In the genomic region with DNA sequence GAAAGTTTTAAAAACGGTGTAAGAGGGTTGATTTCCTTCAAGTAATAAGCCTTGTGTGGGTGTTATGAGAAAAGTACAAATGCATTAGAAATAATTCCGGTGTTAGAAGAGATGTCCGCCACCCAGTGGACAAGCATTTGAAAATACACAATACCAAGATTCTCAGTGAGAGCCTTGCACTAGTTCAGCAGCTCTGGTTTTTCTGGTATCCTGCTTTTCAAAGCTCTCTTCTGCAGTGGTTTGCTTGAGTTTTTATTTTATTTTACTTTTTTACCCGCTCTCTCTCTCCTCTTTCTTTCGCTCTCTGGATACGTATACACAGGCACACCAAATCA, we compare ENCODE assay signal across 8 mouse cellular contexts. TPM values are rescaled to one million over a fixed set of nuclear protein-coding genes. Genes with fewer than 3 reads are reported as not detected.
DNase-seq lines count a peak whose midpoint lies in the region; ATAC-seq and TF ChIP-seq lines count a peak whose summit lies in the region.

No protein-coding gene starts in this region.

- no peak for DNase-seq in frontal cortex, postnatal 10 days (ENCODE audit: low spot score in 2 of 2)
- DNase-seq in CH12.LX (ENCODE audit: extremely low read depth): no peak
- no peak for DNase-seq in adrenal gland, adult (ENCODE audit: inconsistent age in 2 of 2, low spot score in 1 of 2)
- no peak for DNase-seq in retina, embryonic 14.5 days (ENCODE audit: low spot score)
- no peak for DNase-seq in urinary bladder, adult 18-20 months (ENCODE audit: low spot score in 2 of 2)

- H3K27ac ChIP-seq in CH12.LX (ENCODE audit: insufficient read depth, low read depth) (no peak overlapping the region), macrophage (peak overlapping the region; percentile 68)
- peak overlapping the region; percentile 95 for H3K27ac ChIP-seq in forebrain, embryonic 16.5 days (ENCODE audit: low read length)

- TF ChIP-seq RAD21 in CH12.LX (IDR thresholded peaks at IDR 0.05; ENCODE audit: low read depth, low read length): no peak

- H3K4me2 ChIP-seq in CH12.LX (ENCODE audit: insufficient read depth, low read depth, poor library complexity, severe bottlenecking): peak overlapping the region; percentile 35; the same call in 1 of the 2 replicates
- H3K4me2 ChIP-seq in forebrain, embryonic 16.5 days (ENCODE audit: low read length): peak overlapping the region; percentile 42

- H3K36me3 ChIP-seq in CH12.LX (replicated peaks in 1 of 2; ENCODE audit: control insufficient read depth in 1 of 2, insufficient read depth in 1 of 2, low read length in 1 of 2) (peaks cover 2 to 12% of the 10 kb centered on the region in 2 experiments), macrophage (ENCODE audit: inconsistent target) (no peaks in the 10 kb centered on the region)
- no peaks in the 10 kb centered on the region for H3K36me3 ChIP-seq in forebrain, embryonic 16.5 days (ENCODE audit: control insufficient read depth, insufficient read depth)

- H3K9me3 ChIP-seq in CH12.LX (replicated peaks; ENCODE audit: low read length): no peaks in the 10 kb centered on the region
- no peaks in the 10 kb centered on the region for H3K9me3 ChIP-seq in forebrain, embryonic 16.5 days (ENCODE audit: control insufficient read depth, low read length)

- H3K79me2 ChIP-seq in CH12.LX (replicated peaks; ENCODE audit: control insufficient read depth, extremely low read depth, insufficient read depth, poor library complexity, severe bottlenecking) (peaks cover 4% of the 10 kb centered on the region), macrophage (ENCODE audit: inconsistent target) (peaks cover 13% of the 10 kb centered on the region; the same call in 1 of the 2 replicates)

- H3K9ac ChIP-seq in CH12.LX (ENCODE audit: insufficient read depth, low read depth): peak overlapping the region; percentile 36
- peak overlapping the region; percentile 71 for H3K9ac ChIP-seq in forebrain, embryonic 16.5 days (replicated peaks; ENCODE audit: low read depth, low read length)

- dilution Hi-C loops in CH12.LX (cut with MboI; ENCODE audit: extremely low pct_ligation_motif_present, extremely low pct_unique_long_range_greater_than_20kb, low sequenced_read_pairs): no loop called here

- TF ChIP-seq CTCF in CH12.LX (conservative IDR thresholded peaks at IDR 0.05 in 1 of 2, IDR thresholded peaks at IDR 0.05 in 1 of 2; ENCODE audit: low read depth in 2 of 2, low read length in 2 of 2): peak in 1 of 2 experiments; percentile 68; a peak in 2 of 4 replicates

- no peaks in the 10 kb centered on the region for H3K27me3 ChIP-seq in CH12.LX (replicated peaks)
- no peaks in the 10 kb centered on the region for H3K27me3 ChIP-seq in forebrain, embryonic 16.5 days (replicated peaks; ENCODE audit: control insufficient read depth, insufficient read depth, low read length)

- peak overlapping the region; percentile 70 to 95 (median 86) for H3K4me3 ChIP-seq in CH12.LX (replicated peaks in 1 of 3; ENCODE audit: low read depth in 2 of 3, low read length in 2 of 3, poor library complexity in 1 of 3)
- peak overlapping the region; percentile 76 for H3K4me3 ChIP-seq in forebrain, embryonic 16.5 days (replicated peaks; ENCODE audit: low read length)
- peak overlapping the region; percentile 94 for H3K4me3 ChIP-seq in macrophage (ENCODE audit: inconsistent target)

- peak; percentile 93 for ATAC-seq in frontal cortex, adult (ENCODE audit: low TSS enrichment)
- peak; percentile 78 for ATAC-seq in forebrain, embryonic 16.5 days

- in situ Hi-C loops in CH12.LX (cut with MboI; ENCODE audit: low pct_ligation_motif_present, low pct_unique_long_range_greater_than_20kb, low sequenced_read_pairs): no loop called here

- TF ChIP-seq POLR2A in CH12.LX (IDR thresholded peaks at IDR 0.05; ENCODE audit: low read depth, low read length): no peak

- WGBS in forebrain, embryonic 16.5 days: 20% methylated on average over 6 of the region's 6 CpGs
- WGBS in macrophage (ENCODE audit: missing documents): 14% methylated on average over 6 of the region's 6 CpGs

- no peak for TF ChIP-seq EP300 in CH12.LX (IDR thresholded peaks at IDR 0.05; ENCODE audit: low read length)

- H3K4me1 ChIP-seq in CH12.LX (ENCODE audit: control insufficient read depth in 1 of 2, insufficient read depth in 2 of 2): peaks cover 3 to 17% of the 10 kb centered on the region in 2 experiments
- H3K4me1 ChIP-seq in forebrain, embryonic 16.5 days (replicated peaks; ENCODE audit: control insufficient read depth, insufficient read depth, low read length): peaks cover 6% of the 10 kb centered on the region

TF ChIP-seq in CH12.LX, 34 proteins besides CTCF, POLR2A, EP300 and RAD21:
- 0 out of 2 replicates have a peak, but pooled peaks have one; percentile 31 for TF ChIP-seq TBP (conservative IDR thresholded peaks at IDR 0.05; ENCODE audit: low read depth, low read length)
- TF ChIP-seq IRF4 (IDR thresholded peaks at IDR 0.05; ENCODE audit: low read depth, low read length): 0 out of 2 replicates have a peak, but pooled peaks have one; percentile 10
- TF ChIP-seq SIN3A (IDR thresholded peaks at IDR 0.05; ENCODE audit: low read length): no peak

RNA-seq across cellular contexts. Expression of gene Cep162, which starts 0.3 kb away (rescaled TPM):
- total RNA-seq in CH12.LX (2012; rRNA removed) (9.2 and 13.2 TPM in 2 replicates), CH12.LX (2014; rRNA removed) (6.2 and 6.7 TPM in 2 replicates)
- polyA plus RNA-seq in CH12.LX (2012; ENCODE audit: insufficient read length, low read depth) (8.6 and 8.7 TPM in 2 replicates), macrophage (2018) (3.9 to 9.1 TPM (median 7.1 TPM) in 3 replicates)
- 6.8 and 7.8 TPM in 2 replicates for polyA plus RNA-seq in forebrain, embryonic 16.5 days (2015; fragmentation: Nextera tagmentation; extraction: Ambion mirVana)
- total RNA-seq in macrophage (2018; cell fraction: chromatin; rRNA removed): 10 to 100 TPM; 13.9 to 66.1 (median 37.3) TPM
- total RNA-seq in macrophage (2018; cell fraction: cytosol; rRNA removed): 10 to 100 TPM in 1 of 26 experiments, 1 to 10 TPM in 25; 3.3 to 10.2 (median 6.2) TPM
- 10 to 100 TPM; 11.3 to 35.6 (median 20.0) TPM for total RNA-seq in macrophage (2018; cell fraction: nucleus; rRNA removed)
